Mouse (Mus musculus): ENCODE measurements around the gene Polr1d.

DNA sequence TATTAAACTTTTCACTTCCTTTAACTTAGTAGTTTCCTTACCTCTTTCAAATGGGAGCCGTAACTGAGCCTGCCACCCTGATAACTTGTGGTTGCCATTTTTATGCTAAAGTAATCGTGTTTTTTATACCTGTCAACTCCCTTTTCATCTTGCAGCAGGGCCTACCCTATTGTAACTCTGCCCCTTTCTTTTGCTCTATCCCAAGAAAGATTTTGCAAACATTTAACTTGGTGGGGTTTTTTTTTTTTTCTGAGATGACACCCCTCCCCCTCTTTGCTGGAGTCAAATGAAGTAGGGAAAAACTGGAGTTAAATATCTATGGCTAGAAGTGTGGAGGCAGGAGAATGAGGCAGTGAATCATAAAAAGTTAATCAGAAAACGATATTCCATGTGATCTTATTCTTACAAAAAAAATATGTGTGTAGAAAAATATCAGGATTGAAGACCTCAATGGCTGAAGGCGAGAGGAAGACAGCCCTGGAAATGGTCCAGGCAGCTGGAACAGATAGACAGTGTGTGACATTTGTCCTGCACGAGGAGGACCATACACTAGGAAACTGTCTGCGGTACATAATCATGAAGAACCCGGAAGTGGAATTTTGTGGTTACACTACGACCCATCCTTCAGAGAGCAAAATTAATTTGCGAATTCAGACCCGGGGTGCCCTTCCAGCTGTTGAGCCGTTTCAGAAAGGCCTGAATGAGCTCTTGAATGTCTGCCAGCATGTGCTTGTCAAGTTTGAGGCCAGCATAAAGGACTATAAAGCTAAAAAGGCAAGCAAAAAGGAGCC lies 1.5 kb downstream of the Polr1d start:
- no peak for TF ChIP-seq CTCF (IDR thresholded peaks at IDR 0.05; ENCODE audit: control insufficient read depth, insufficient read depth, insufficient replicate concordance, low read depth, low read length)
- no peak for TF ChIP-seq POLR2A (IDR thresholded peaks at IDR 0.05; ENCODE audit: control insufficient read depth, low read depth, low read length)

Data from testis, adult 2 months (tissue).